Mouse (Mus musculus) hindbrain, embryonic 12.5 days (tissue): Measurements from ENCODE around the gene Btn1a1. TPM values are rescaled to one million over a fixed set of nuclear protein-coding genes. Genes with fewer than 3 reads are reported as not detected.

Experiments used
- polyA plus RNA-seq: library from polyadenylated mRNA; unstranded; fragments of >200 nt; fragmentation: Nextera tagmentation; extraction: Ambion mirVana; gene quantifications from 2 replicates; pipeline ENCODE4 v1.2.1, GENCODE M21; 2016

The Btn1a1 gene
- polyA plus RNA-seq, 1 experiment from 2014 or later: not detected

Other genes with a start within 250 kb of the Btn1a1 start
- gene Vmn1r222, start 230.0 kb downstream of the Btn1a1 start, polyA plus RNA-seq: not detected in 2 replicates
- gene Vmn1r223, start 218.8 kb downstream of the Btn1a1 start, polyA plus RNA-seq: not detected in 2 replicates
- gene Zfp322a, start 96.7 kb downstream of the Btn1a1 start, polyA plus RNA-seq: 58.9 and 63.2 TPM in 2 replicates
- 11.6 and 12.0 TPM in 2 replicates for gene Abt1, start 42.0 kb downstream of the Btn1a1 start, polyA plus RNA-seq
- gene Btn2a2, start 23.0 kb upstream of the Btn1a1 start, polyA plus RNA-seq: 0.34 and 0.43 TPM in 2 replicates
- gene Hist1h4h, start 65.1 kb upstream of the Btn1a1 start, polyA plus RNA-seq: 5.7 and 6.9 TPM in 2 replicates
- gene Hist1h2af, start 68.0 kb upstream of the Btn1a1 start, polyA plus RNA-seq: 5.2 TPM in 1 of 2 replicates, not detected in the other
- 2.2 and 4.4 TPM in 2 replicates for gene Hist1h3g, start 69.5 kb upstream of the Btn1a1 start, polyA plus RNA-seq
- gene Hist1h2bh, start 77.5 kb upstream of the Btn1a1 start, polyA plus RNA-seq: 0.37 and 0.57 TPM in 2 replicates
- gene Hist1h3f, start 78.2 kb upstream of the Btn1a1 start, polyA plus RNA-seq: 0.66 and 1.4 TPM in 2 replicates
- 1.4 TPM in 1 of 2 replicates, not detected in the other for gene Hist1h4f, start 85.7 kb upstream of the Btn1a1 start, polyA plus RNA-seq
- gene Hist1h1d, start 87.4 kb upstream of the Btn1a1 start, polyA plus RNA-seq: 0.23 and 0.39 TPM in 2 replicates
- gene Hist1h3e, start 96.5 kb upstream of the Btn1a1 start, polyA plus RNA-seq: 4.4 and 5.6 TPM in 2 replicates
- 67.4 and 81.6 TPM in 2 replicates for gene Hist1h2ae, start 105.3 kb upstream of the Btn1a1 start, polyA plus RNA-seq
- 4.8 and 7.1 TPM in 2 replicates for gene Hist1h2bg, start 105.5 kb upstream of the Btn1a1 start, polyA plus RNA-seq
- gene Hist1h2bf, start 108.3 kb upstream of the Btn1a1 start, polyA plus RNA-seq: 4.4 and 7.2 TPM in 2 replicates
- gene Hist1h2ad, start 108.5 kb upstream of the Btn1a1 start, polyA plus RNA-seq: 0.46 and 2.5 TPM in 2 replicates
- 2.2 and 4.8 TPM in 2 replicates for gene Hist1h3d, start 109.9 kb upstream of the Btn1a1 start, polyA plus RNA-seq
- 66.9 and 82.3 TPM in 2 replicates for gene Hist1h4d, start 115.7 kb upstream of the Btn1a1 start, polyA plus RNA-seq
- gene Hist1h2be, start 155.2 kb upstream of the Btn1a1 start, polyA plus RNA-seq: 1.9 and 2.2 TPM in 2 replicates
- 17.0 and 18.8 TPM in 2 replicates for gene Hist1h1e, start 156.7 kb upstream of the Btn1a1 start, polyA plus RNA-seq
- gene Hist1h2ac, start 218.0 kb upstream of the Btn1a1 start, polyA plus RNA-seq: 0.72 and 0.93 TPM in 2 replicates
- 25.1 and 26.1 TPM in 2 replicates for gene Hist1h2bc, start 218.3 kb upstream of the Btn1a1 start, polyA plus RNA-seq
- gene Hist1h1t, start 229.9 kb upstream of the Btn1a1 start, polyA plus RNA-seq: not detected in 2 replicates
- gene Hist1h4c, start 232.6 kb upstream of the Btn1a1 start, polyA plus RNA-seq: 3.6 and 4.2 TPM in 2 replicates
- gene Hfe, start 245.0 kb upstream of the Btn1a1 start, polyA plus RNA-seq: 4.9 and 5.2 TPM in 2 replicates